Mouse (Mus musculus): ENCODE measurements around the gene Trem1.

DNA sequence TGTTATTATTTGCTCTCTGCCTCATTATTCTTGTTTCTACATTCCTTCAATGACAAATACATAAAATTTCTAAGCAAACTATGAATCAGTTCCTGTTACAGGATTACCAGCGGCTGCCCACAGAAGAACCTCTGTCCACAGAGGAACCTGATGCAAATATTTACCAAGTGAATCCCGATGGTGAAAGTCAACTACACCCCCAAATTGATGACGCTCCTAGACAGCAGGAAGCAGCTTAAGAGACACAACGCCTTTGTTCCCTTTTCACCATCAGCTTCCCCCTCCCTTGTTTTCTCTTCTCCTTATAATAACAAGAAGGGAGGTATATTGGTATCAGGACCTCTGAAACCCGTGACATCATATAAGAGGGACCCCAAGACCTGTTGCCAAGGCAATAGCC lies 47.3 kb upstream of the Trem1 start:
- TF ChIP-seq GATA1 (IDR thresholded peaks at IDR 0.05; ENCODE audit: borderline replicate concordance, low read length) (no peak), FLI1 (IDR thresholded peaks at IDR 0.05; ENCODE audit: low read length) (no peak)
